Mouse (Mus musculus) hindbrain, embryonic 13.5 days (tissue): Measurements from ENCODE around the gene Egfr. TPM values are rescaled to one million over a fixed set of nuclear protein-coding genes. Genes with fewer than 3 reads are reported as not detected.

Source experiments
- ATAC-seq: fragments of 200-750 bp; cut with Nextera tagmentation; 2 replicates; pipeline ENCODE4 v1.8.0; 2017; ENCODE audit warnings: moderate TSS enrichment; ENCODE audit not compliant: low FRiP score
- H3K27ac ChIP-seq: fragments of 300-500 bp; sonication (generic); 2 replicates; pipeline ENCODE4 v1.5.1; 2015; ENCODE audit warnings: inconsistent platforms, mild to moderate bottlenecking, moderate library complexity
- H3K27me3 ChIP-seq: fragments of 300-500 bp; sonication (generic); 2 replicates; pipeline ENCODE4 v1.6.1; 2015; ENCODE audit warnings: mild to moderate bottlenecking, inconsistent platforms
- H3K36me3 ChIP-seq: fragments of 300-500 bp; sonication (generic); 2 replicates; pipeline ENCODE4 v1.6.1; 2015; ENCODE audit warnings: mild to moderate bottlenecking, inconsistent platforms
- H3K4me1 ChIP-seq: fragments of 300-500 bp; sonication (generic); replicated peaks from 2 replicates; pipeline ENCODE4 v1.6.1; 2015; ENCODE audit warnings: inconsistent platforms
- H3K4me2 ChIP-seq: fragments of 300-500 bp; sonication (generic); 2 replicates; pipeline ENCODE4 v1.6.1; 2015; ENCODE audit warnings: inconsistent platforms, mild to moderate bottlenecking, moderate library complexity
- H3K4me3 ChIP-seq: fragments of 300-500 bp; sonication (generic); 2 replicates; pipeline ENCODE4 v1.5.1; 2015; ENCODE audit warnings: mild to moderate bottlenecking, inconsistent platforms
- H3K9ac ChIP-seq: fragments of 300-500 bp; sonication (generic); 2 replicates; pipeline ENCODE4 v1.6.1; 2015; ENCODE audit warnings: mild to moderate bottlenecking, inconsistent platforms
- H3K9me3 ChIP-seq: fragments of 300-500 bp; sonication (generic); 2 replicates; pipeline ENCODE4 v1.6.1; 2016; ENCODE audit warnings: inconsistent platforms
- WGBS: fragments of 180-500 bp; shearing (Covaris S2); methylation state at CpG from one replicate; pipeline ENCODE4 v1.1.7; 2015; 5-methylcytosine and 5-hydroxymethylcytosine counted together
- polyA plus RNA-seq: library from polyadenylated mRNA; unstranded; fragments of >200 nt; fragmentation: Nextera tagmentation; extraction: Ambion mirVana; gene quantifications from 2 replicates; pipeline ENCODE4 v1.2.1, GENCODE M21; 2015

The Egfr gene
- polyA plus RNA-seq, 1 experiment from 2014 or later: 3.5 TPM

- no peaks in the 10 kb centered on the region for H3K9me3 ChIP-seq
- H3K36me3 ChIP-seq: no peaks in the 10 kb centered on the region
- peaks cover 6% of the 10 kb centered on the region for H3K4me1 ChIP-seq
- no peak overlapping the region for H3K27ac ChIP-seq
- no peak overlapping the region for H3K9ac ChIP-seq
- H3K4me2 ChIP-seq: no peak overlapping the region
- whole genome bisulfite sequencing: 93% methylated on average over 6 of the region's 6 CpGs
- no peak overlapping the region for H3K4me3 ChIP-seq
- ATAC-seq: no peak
- H3K27me3 ChIP-seq: no peaks in the 10 kb centered on the region
Observed at GRCm38 (mm10) chr11:16956115-16956862, 204.3 kb downstream of the Egfr start.

GRCm38 (mm10) chr11:16957030-16957429, 205.0 kb downstream of the Egfr start:
- Histone ChIP-seq H3K9me3 (no peaks in the 10 kb centered on the region), H3K4me3 (no peak overlapping the region), H3K4me1 (0 out of 2 replicates have a peak, but pooled peaks cover under 1% of the 10 kb centered on the region), H3K9ac (no peak overlapping the region), H3K27me3 (no peaks in the 10 kb centered on the region), H3K4me2 (no peak overlapping the region), H3K27ac (no peak overlapping the region), H3K36me3 (no peaks in the 10 kb centered on the region)
- 89% methylated on average over 6 of the region's 6 CpGs for WGBS
- no peak for ATAC-seq

GRCm38 (mm10) chr11:16958520-16958919, 206.5 kb downstream of the Egfr start:
- Histone ChIP-seq H3K36me3 (no peaks in the 10 kb centered on the region), H3K9me3 (no peaks in the 10 kb centered on the region), H3K27ac (no peak overlapping the region), H3K4me2 (no peak overlapping the region), H3K4me1 (no peaks in the 10 kb centered on the region), H3K4me3 (no peak overlapping the region), H3K9ac (no peak overlapping the region), H3K27me3 (no peaks in the 10 kb centered on the region)
- 90% methylated on average over 1 of the region's 1 CpGs for WGBS
- ATAC-seq: no peak

Other genes starting within 250 kb of the Egfr start
- gene Sec61g, start 243.7 kb upstream of the Egfr start, polyA plus RNA-seq: 34.3 and 41.4 TPM in 2 replicates
- gene Fbxo48, start 199.2 kb downstream of the Egfr start, polyA plus RNA-seq: 0.61 and 0.66 TPM in 2 replicates